Mouse (Mus musculus) forebrain, postnatal 0 days (tissue): ENCODE data around the gene Lats2. TPM values are rescaled to one million over a fixed set of nuclear protein-coding genes. Genes with fewer than 3 reads are reported as not detected.

Experiments
- ATAC-seq: fragments of 200-750 bp; cut with Nextera tagmentation; 2 replicates; pipeline ENCODE4 v1.8.0; 2017; ENCODE audit warnings: mild to moderate bottlenecking, moderate library complexity
- DNase-seq: peaks from one replicate; pipeline ENCODE4 v3.0.0-alpha.2; 2015
- H3K27ac ChIP-seq: fragments of 300-500 bp; sonication (generic); 2 replicates; pipeline ENCODE4 v1.5.1; 2014; ENCODE audit warnings: low read depth, mild to moderate bottlenecking, antibody characterized with exemption, low read length, moderate library complexity, mixed read lengths
- H3K27me3 ChIP-seq: fragments of 300-500 bp; sonication (generic); 2 replicates; pipeline ENCODE4 v1.6.1; 2014; ENCODE audit warnings: mild to moderate bottlenecking, low read length, mixed read lengths; ENCODE audit not compliant: insufficient read depth
- H3K36me3 ChIP-seq: fragments of 300-500 bp; sonication (generic); 2 replicates; pipeline ENCODE4 v1.6.1; 2014; ENCODE audit warnings: mild to moderate bottlenecking, moderate library complexity; ENCODE audit not compliant: insufficient read depth
- H3K4me1 ChIP-seq: fragments of 300-500 bp; sonication (generic); 2 replicates; pipeline ENCODE4 v1.6.1; 2014; ENCODE audit warnings: antibody characterized with exemption; ENCODE audit not compliant: insufficient read depth
- H3K4me2 ChIP-seq: fragments of 300-500 bp; sonication (generic); 2 replicates; pipeline ENCODE4 v1.6.1; 2014; ENCODE audit warnings: low read depth, mild to moderate bottlenecking, moderate library complexity
- H3K4me3 ChIP-seq: fragments of 300-500 bp; sonication (generic); 2 replicates; pipeline ENCODE4 v1.5.1; 2014; ENCODE audit warnings: low read depth, low read length, mixed read lengths
- H3K9ac ChIP-seq: fragments of 300-500 bp; sonication (generic); 2 replicates; pipeline ENCODE4 v1.6.1; 2014; ENCODE audit warnings: mild to moderate bottlenecking
- H3K9me3 ChIP-seq: fragments of 300-500 bp; sonication (generic); 2 replicates; pipeline ENCODE4 v1.6.1; 2016; ENCODE audit warnings: low read length
- CTCF ChIP-seq: sonication (generic); IDR thresholded peaks from 2 replicates; pipeline ENCODE4 v1.5.1; 2016; ENCODE audit warnings: antibody characterized with exemption, control low read depth, low read depth
- WGBS: fragments of 180-500 bp; shearing (Covaris S2); extraction: QIAGEN DNeasy Blood & Tissue Kit; methylation state at CpG from one replicate; pipeline ENCODE4 v1.1.7; 2014; 5-methylcytosine and 5-hydroxymethylcytosine counted together
- polyA plus RNA-seq: library from polyadenylated mRNA; unstranded; fragments of >200 nt; fragmentation: Nextera tagmentation; extraction: Ambion mirVana; gene quantifications from 2 replicates; pipeline ENCODE4 v1.2.1, GENCODE M21; 2015
- total RNA-seq: library from RNA; depleted of rRNA; stranded (reverse); fragments of >200 nt; gene quantifications from 2 replicates; pipeline ENCODE4 v1.2.3, GENCODE M21; 2014

Gene Lats2
- total and polyA plus RNA-seq, 2 experiments from 2014 or later, result 5.0 to 259 TPM

GRCm38 (mm10) chr14:57716601-57717245 is 41.5 kb downstream of the Lats2 start:
- Histone ChIP-seq H3K36me3 (no peaks in the 10 kb centered on the region), H3K27me3 (no peaks in the 10 kb centered on the region), H3K9me3 (no peaks in the 10 kb centered on the region), H3K9ac (no peak overlapping the region), H3K27ac (no peak overlapping the region), H3K4me1 (no peaks in the 10 kb centered on the region), H3K4me2 (no peak overlapping the region), H3K4me3 (no peak overlapping the region)
- DNase-seq (no peak), ATAC-seq (peak; percentile 25; the same call in 1 of the 2 replicates)
- no peak for TF ChIP-seq CTCF
- WGBS, result 57% methylated on average over 4 of the region's 4 CpGs

GRCm38 (mm10) chr14:57712884-57713283 is 45.3 kb downstream of the Lats2 start:
- Histone ChIP-seq H3K4me3 (no peak overlapping the region), H3K9ac (no peak overlapping the region), H3K9me3 (no peaks in the 10 kb centered on the region), H3K36me3 (no peaks in the 10 kb centered on the region), H3K27ac (no peak overlapping the region), H3K4me2 (no peak overlapping the region), H3K4me1 (peaks cover 7% of the 10 kb centered on the region; the same call in 1 of the 2 replicates), H3K27me3 (no peaks in the 10 kb centered on the region)
- DNase-seq, result no peak
- no peak for ATAC-seq
- 95% methylated on average over 1 of the region's 1 CpGs for WGBS
- TF ChIP-seq CTCF, result no peak

DNA sequence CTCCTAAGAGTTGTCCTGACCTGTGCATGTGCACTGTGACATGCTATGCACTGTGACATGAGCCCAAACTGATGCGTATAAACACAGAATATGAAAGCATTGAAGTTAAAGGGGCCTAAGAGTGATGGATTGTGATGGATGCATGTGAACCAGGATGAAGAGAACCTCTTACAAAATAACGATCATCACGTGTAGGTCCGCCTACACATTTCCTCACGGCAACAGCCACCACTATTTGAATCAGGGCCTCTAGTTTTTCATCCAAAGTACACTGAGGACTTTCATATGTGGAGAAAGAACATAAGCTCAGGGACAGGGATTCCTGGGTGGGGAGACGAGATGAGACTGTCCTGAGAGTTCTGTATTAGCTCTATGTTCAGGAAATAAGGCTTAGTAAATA is 47.1 kb downstream of the Lats2 start:
- ATAC-seq (no peak), DNase-seq (no peak)
- Histone ChIP-seq H3K9ac (no peak overlapping the region), H3K9me3 (no peaks in the 10 kb centered on the region), H3K4me3 (no peak overlapping the region), H3K4me2 (no peak overlapping the region), H3K36me3 (no peaks in the 10 kb centered on the region), H3K27me3 (no peaks in the 10 kb centered on the region), H3K27ac (no peak overlapping the region), H3K4me1 (peaks cover 18% of the 10 kb centered on the region)
- WGBS, result 78% methylated on average over 6 of the region's 6 CpGs
- no peak for TF ChIP-seq CTCF

- Histone ChIP-seq H3K4me2 (no peak overlapping the region), H3K4me3 (no peak overlapping the region), H3K27ac (no peak overlapping the region), H3K27me3 (no peaks in the 10 kb centered on the region), H3K9me3 (no peaks in the 10 kb centered on the region), H3K4me1 (peaks cover 18% of the 10 kb centered on the region), H3K36me3 (no peaks in the 10 kb centered on the region), H3K9ac (no peak overlapping the region)
- ATAC-seq (no peak), DNase-seq (no peak)
- no peak for TF ChIP-seq CTCF
- 17% methylated on average over 10 of the region's 10 CpGs for WGBS
These were observed 49.0 kb downstream of the Lats2 start for GRCm38 (mm10) chr14:57709171-57709570.

DNA sequence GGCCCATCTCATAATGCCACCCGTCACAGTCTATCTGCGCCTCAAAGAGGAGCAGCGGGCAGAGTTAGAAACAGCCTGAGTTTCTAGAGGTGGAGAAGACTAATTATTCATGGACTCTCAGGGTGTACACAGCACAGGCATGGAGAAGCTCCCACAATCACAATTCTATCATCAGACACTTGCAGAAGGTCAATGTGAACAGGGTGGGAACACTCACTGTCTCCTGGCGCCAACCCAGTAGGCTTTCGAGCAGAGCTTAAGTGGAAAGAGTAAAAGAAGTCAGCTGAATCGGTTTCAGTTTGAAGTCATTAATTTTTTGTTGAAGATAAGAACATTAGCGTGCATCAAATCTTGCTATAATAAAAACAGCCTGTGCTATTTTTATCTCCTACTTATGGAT is 49.6 kb downstream of the Lats2 start:
- WGBS, result 62% methylated on average over 7 of the region's 7 CpGs
- TF ChIP-seq CTCF, result no peak

GRCm38 (mm10) chr14:57707100-57707893 is 50.9 kb downstream of the Lats2 start:
- 19% methylated on average over 18 of the region's 18 CpGs for WGBS
- no peak overlapping the region for H3K4me3 ChIP-seq
- H3K4me2 ChIP-seq, result peak overlapping the region; percentile 6; the same call in 1 of the 2 replicates
- peak overlapping the region; percentile 44 for H3K9ac ChIP-seq
- H3K4me1 ChIP-seq, result peaks cover 18% of the 10 kb centered on the region
- TF ChIP-seq CTCF, result no peak
- H3K27ac ChIP-seq, result peak overlapping the region; percentile 73
- DNase-seq (peak; percentile 59), ATAC-seq (peak; percentile 70)
- no peaks in the 10 kb centered on the region for H3K9me3 ChIP-seq
- H3K36me3 ChIP-seq, result no peaks in the 10 kb centered on the region
- no peaks in the 10 kb centered on the region for H3K27me3 ChIP-seq

More for the DNA sequence above, 49.6 kb downstream of the Lats2 start:
- no peaks in the 10 kb centered on the region for H3K27me3 ChIP-seq
- ATAC-seq (no peak), DNase-seq (no peak)
- H3K4me3 ChIP-seq, result no peak overlapping the region
- no peaks in the 10 kb centered on the region for H3K9me3 ChIP-seq
- no peak overlapping the region for H3K9ac ChIP-seq
- H3K4me1 ChIP-seq, result peaks cover 18% of the 10 kb centered on the region
- H3K4me2 ChIP-seq, result no peak overlapping the region
- no peak overlapping the region for H3K27ac ChIP-seq
- no peaks in the 10 kb centered on the region for H3K36me3 ChIP-seq

GRCm38 (mm10) chr14:57706760-57707099 is 51.5 kb downstream of the Lats2 start:
- Histone ChIP-seq H3K27ac (peak overlapping the region; percentile 73), H3K4me2 (no peak overlapping the region), H3K4me3 (no peak overlapping the region), H3K36me3 (no peaks in the 10 kb centered on the region), H3K9ac (peak overlapping the region; percentile 44; the same call in 1 of the 2 replicates), H3K9me3 (no peaks in the 10 kb centered on the region), H3K27me3 (no peaks in the 10 kb centered on the region), H3K4me1 (peaks cover 18% of the 10 kb centered on the region)
- WGBS, result 59% methylated on average over 4 of the region's 4 CpGs
- peak; percentile 52 for DNase-seq
- TF ChIP-seq CTCF, result no peak
- no peak for ATAC-seq
